Mouse (Mus musculus) liver, embryonic 12.5 days (tissue): Measurements from ENCODE around the gene Slc9a9. TPM values are rescaled to one million over a fixed set of nuclear protein-coding genes. Genes with fewer than 3 reads are reported as not detected.

ENCODE experiments used
- ATAC-seq: fragments of 200-750 bp; cut with Nextera tagmentation; 2 replicates; pipeline ENCODE4 v1.8.0; 2017; ENCODE audit warnings: moderate number of reproducible peaks, mild to moderate bottlenecking, moderate library complexity
- H3K27ac ChIP-seq: fragments of 300-500 bp; sonication (generic); 2 replicates; pipeline ENCODE4 v1.5.1; 2016; ENCODE audit warnings: mild to moderate bottlenecking
- H3K27me3 ChIP-seq: fragments of 300-500 bp; sonication (generic); replicated peaks from 2 replicates; pipeline ENCODE4 v1.6.1; 2016; ENCODE audit warnings: mild to moderate bottlenecking, moderate library complexity
- H3K36me3 ChIP-seq: fragments of 300-500 bp; sonication (generic); 2 replicates; pipeline ENCODE4 v1.6.1; 2016; ENCODE audit warnings: mild to moderate bottlenecking, moderate library complexity
- H3K4me1 ChIP-seq: fragments of 300-500 bp; sonication (generic); 2 replicates; pipeline ENCODE4 v1.6.1; 2016
- H3K4me2 ChIP-seq: fragments of 300-500 bp; sonication (generic); 2 replicates; pipeline ENCODE4 v1.6.1; 2016; ENCODE audit warnings: mild to moderate bottlenecking, moderate library complexity
- H3K4me3 ChIP-seq: fragments of 300-500 bp; sonication (generic); 2 replicates; pipeline ENCODE4 v1.5.1; 2016; ENCODE audit warnings: mild to moderate bottlenecking, moderate library complexity
- H3K9ac ChIP-seq: fragments of 300-500 bp; sonication (generic); 2 replicates; pipeline ENCODE4 v1.6.1; 2016; ENCODE audit warnings: mild to moderate bottlenecking, moderate library complexity
- H3K9me3 ChIP-seq: fragments of 300-500 bp; sonication (generic); replicated peaks from 2 replicates; pipeline ENCODE4 v1.6.1; 2016; ENCODE audit warnings: mild to moderate bottlenecking, moderate library complexity
- WGBS: fragments of 180-500 bp; shearing (Covaris S2); methylation state at CpG from one replicate; pipeline ENCODE4 v1.1.7; 2016; ENCODE audit not compliant: insufficient replicate concordance; 5-methylcytosine and 5-hydroxymethylcytosine counted together
- polyA plus RNA-seq: library from polyadenylated mRNA; unstranded; fragments of >200 nt; fragmentation: Nextera tagmentation; extraction: Ambion mirVana; gene quantifications from 2 replicates; pipeline ENCODE4 v1.2.1, GENCODE M21; 2016

Slc9a9 gene
- polyA plus RNA-seq, 1 experiment from 2014 or later: 1.6 TPM

GRCm38 (mm10) chr9:94927101-94927500 is 257.4 kb downstream of the Slc9a9 start:
- ATAC-seq: no peak
- H3K9me3 ChIP-seq: no peaks in the 10 kb centered on the region
- H3K4me3 ChIP-seq: no peak overlapping the region
- no peaks in the 10 kb centered on the region for H3K4me1 ChIP-seq
- no peaks in the 10 kb centered on the region for H3K27me3 ChIP-seq
- no peak overlapping the region for H3K4me2 ChIP-seq
- no peak overlapping the region for H3K27ac ChIP-seq
- no peaks in the 10 kb centered on the region for H3K36me3 ChIP-seq
- H3K9ac ChIP-seq: no peak overlapping the region

DNA sequence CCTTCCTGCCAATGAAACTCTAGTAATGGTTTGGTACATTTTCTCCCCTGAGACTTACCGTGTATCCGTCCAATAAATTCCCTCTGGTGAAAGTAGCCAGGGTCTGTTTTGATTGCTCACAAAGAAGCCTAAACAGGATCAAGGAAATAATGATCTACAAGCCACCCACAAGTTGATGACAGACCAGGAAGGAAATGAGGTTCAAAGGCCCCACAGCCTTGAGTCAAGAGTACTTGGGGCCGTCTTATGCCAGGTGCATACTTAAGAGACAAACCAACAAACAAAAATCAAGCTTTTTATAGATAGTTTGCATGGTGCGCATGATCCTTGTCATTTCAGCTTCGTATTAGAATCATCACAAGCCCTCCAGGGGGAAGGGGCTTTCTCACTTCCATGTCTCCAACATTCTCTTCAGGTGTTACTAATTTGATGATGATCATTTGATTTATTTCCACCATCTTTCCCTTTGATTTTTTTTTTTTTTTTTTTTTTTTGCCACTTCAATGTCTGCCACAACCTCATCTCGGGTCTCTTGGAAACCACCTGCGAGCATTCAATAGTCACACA is 275.9 kb downstream of the Slc9a9 start:
- Histone ChIP-seq H3K4me3 (no peak overlapping the region), H3K4me1 (no peaks in the 10 kb centered on the region), H3K27me3 (no peaks in the 10 kb centered on the region), H3K36me3 (no peaks in the 10 kb centered on the region), H3K9me3 (no peaks in the 10 kb centered on the region), H3K9ac (no peak overlapping the region), H3K4me2 (no peak overlapping the region), H3K27ac (no peak overlapping the region)
- no peak for ATAC-seq
- 69% methylated on average over 7 of the region's 7 CpGs for WGBS

GRCm38 (mm10) chr9:94947246-94947645 is 277.5 kb downstream of the Slc9a9 start:
- H3K27me3 ChIP-seq: no peaks in the 10 kb centered on the region
- H3K4me2 ChIP-seq: no peak overlapping the region
- no peaks in the 10 kb centered on the region for H3K9me3 ChIP-seq
- no peaks in the 10 kb centered on the region for H3K4me1 ChIP-seq
- H3K9ac ChIP-seq: no peak overlapping the region
- H3K27ac ChIP-seq: no peak overlapping the region
- H3K36me3 ChIP-seq: no peaks in the 10 kb centered on the region
- WGBS: 45% methylated on average over 7 of the region's 7 CpGs
- H3K4me3 ChIP-seq: no peak overlapping the region
- ATAC-seq: no peak

DNA sequence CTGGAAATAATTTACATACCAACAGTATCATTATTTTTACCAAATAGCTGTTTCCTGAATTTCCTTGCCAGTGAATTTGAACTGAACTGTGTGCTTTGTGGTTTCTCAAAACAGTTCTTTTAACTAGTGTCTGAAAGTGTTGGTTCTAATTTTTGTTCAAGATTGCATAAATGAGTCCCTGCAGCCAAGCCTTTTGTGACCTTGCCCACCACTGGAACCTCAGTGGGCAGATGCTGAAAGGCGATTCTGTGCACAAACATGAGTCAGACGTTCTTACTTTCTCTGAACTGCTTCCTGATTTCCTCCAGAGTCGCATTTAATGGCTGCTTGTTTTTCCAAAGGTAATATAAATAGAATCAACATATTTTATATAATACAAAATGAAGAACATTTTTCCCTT is 281.0 kb downstream of the Slc9a9 start:
- Histone ChIP-seq H3K27ac (no peak overlapping the region), H3K27me3 (no peaks in the 10 kb centered on the region), H3K9ac (no peak overlapping the region), H3K4me3 (no peak overlapping the region), H3K36me3 (no peaks in the 10 kb centered on the region), H3K4me1 (no peaks in the 10 kb centered on the region), H3K4me2 (no peak overlapping the region), H3K9me3 (no peaks in the 10 kb centered on the region)
- WGBS: 39% methylated on average over 3 of the region's 3 CpGs
- no peak for ATAC-seq

- H3K27me3 ChIP-seq: no peaks in the 10 kb centered on the region
- no peak overlapping the region for H3K27ac ChIP-seq
- H3K4me1 ChIP-seq: no peaks in the 10 kb centered on the region
- no peaks in the 10 kb centered on the region for H3K36me3 ChIP-seq
- WGBS: 26% methylated on average over 2 of the region's 2 CpGs
- H3K4me2 ChIP-seq: no peak overlapping the region
- no peak for ATAC-seq
- no peak overlapping the region for H3K9ac ChIP-seq
- no peak overlapping the region for H3K4me3 ChIP-seq
- no peaks in the 10 kb centered on the region for H3K9me3 ChIP-seq
These were observed 285.9 kb downstream of the Slc9a9 start for GRCm38 (mm10) chr9:94955645-94956044.

DNA sequence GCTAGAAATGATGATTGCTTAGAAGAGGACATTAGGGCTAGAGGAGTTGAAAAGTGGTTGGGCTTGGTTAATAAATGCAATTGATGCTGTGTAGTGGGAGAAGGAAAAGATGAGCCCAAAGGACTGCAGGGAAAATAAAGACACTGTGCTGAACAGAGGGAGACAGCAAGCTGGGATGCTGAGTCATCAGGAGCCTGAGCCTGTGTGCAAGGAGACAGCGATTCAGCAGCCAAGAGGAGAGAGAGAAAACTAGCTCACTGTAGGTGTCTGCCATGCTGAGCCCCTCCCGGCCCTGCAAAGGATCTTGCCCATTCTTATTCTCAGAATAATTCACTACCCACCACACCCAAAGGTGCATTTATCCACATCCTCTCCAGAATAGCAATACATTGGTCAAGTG is 288.7 kb downstream of the Slc9a9 start:
- H3K4me2 ChIP-seq: no peak overlapping the region

DNA sequence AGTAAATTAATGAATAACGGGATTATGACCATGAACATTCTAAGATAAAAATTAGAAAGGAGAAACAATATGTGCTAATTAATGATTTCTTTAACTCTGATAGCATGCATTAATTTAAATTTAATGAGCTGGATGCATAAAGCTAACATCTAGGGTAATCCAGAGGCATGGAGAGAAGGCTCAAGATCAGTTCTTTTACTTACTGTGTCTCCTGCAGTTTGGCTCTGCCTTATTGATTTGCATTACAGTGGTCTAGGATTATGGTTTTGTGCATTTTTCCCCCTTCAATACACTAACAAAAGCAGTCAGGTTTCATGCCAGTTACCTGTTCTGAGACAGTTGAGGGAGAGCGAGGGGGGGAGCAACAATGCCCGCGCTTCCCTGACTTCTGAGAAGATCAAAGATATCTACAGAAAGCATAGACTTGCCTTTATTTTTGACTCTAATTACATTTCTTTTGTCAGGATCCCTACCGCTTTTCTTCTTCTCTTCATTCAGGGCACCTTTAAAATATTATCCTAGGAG is 298.9 kb downstream of the Slc9a9 start:
- WGBS: 79% methylated on average over 5 of the region's 5 CpGs
- ATAC-seq: no peak
- H3K9me3 ChIP-seq: no peaks in the 10 kb centered on the region
- H3K27ac ChIP-seq: no peak overlapping the region
- no peak overlapping the region for H3K4me2 ChIP-seq
- no peaks in the 10 kb centered on the region for H3K36me3 ChIP-seq
- no peaks in the 10 kb centered on the region for H3K4me1 ChIP-seq
- H3K27me3 ChIP-seq: no peaks in the 10 kb centered on the region
- H3K9ac ChIP-seq: no peak overlapping the region
- no peak overlapping the region for H3K4me3 ChIP-seq

More for the DNA sequence above, 288.7 kb downstream of the Slc9a9 start:
- H3K4me3 ChIP-seq: no peak overlapping the region
- H3K4me1 ChIP-seq: no peaks in the 10 kb centered on the region
- H3K27ac ChIP-seq: no peak overlapping the region
- H3K9ac ChIP-seq: no peak overlapping the region
- no peaks in the 10 kb centered on the region for H3K36me3 ChIP-seq
- WGBS: 42% methylated on average over 2 of the region's 2 CpGs
- no peaks in the 10 kb centered on the region for H3K9me3 ChIP-seq
- no peak for ATAC-seq
- H3K27me3 ChIP-seq: no peaks in the 10 kb centered on the region

DNA sequence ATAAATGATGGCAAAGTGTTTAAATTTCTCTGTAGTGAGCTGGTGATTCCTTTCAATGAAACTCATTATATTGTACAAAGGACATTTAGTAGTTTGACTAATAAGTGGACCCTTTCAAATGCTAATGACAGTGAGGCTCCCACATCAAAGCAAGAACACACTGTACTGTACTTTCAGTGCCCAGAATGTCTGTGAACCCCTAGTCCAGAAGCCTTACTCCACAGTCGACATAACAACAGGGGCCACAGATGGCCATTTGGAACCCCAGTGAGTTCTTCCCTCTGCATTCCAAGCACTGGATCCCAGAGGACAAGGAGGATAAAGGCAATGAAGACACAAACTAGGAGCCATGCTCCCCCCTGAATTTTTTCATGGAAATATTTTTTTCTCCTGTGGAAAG is 299.4 kb downstream of the Slc9a9 start:
- Histone ChIP-seq H3K27me3 (no peaks in the 10 kb centered on the region), H3K9ac (no peak overlapping the region), H3K4me3 (no peak overlapping the region), H3K4me2 (no peak overlapping the region), H3K9me3 (no peaks in the 10 kb centered on the region), H3K4me1 (no peaks in the 10 kb centered on the region), H3K36me3 (no peaks in the 10 kb centered on the region), H3K27ac (no peak overlapping the region)
- no peak for ATAC-seq
- WGBS: 42% methylated on average over 1 of the region's 1 CpGs

- no peak overlapping the region for H3K9ac ChIP-seq
- ATAC-seq: no peak
- no peaks in the 10 kb centered on the region for H3K27me3 ChIP-seq
- no peaks in the 10 kb centered on the region for H3K4me1 ChIP-seq
- H3K4me3 ChIP-seq: no peak overlapping the region
- H3K27ac ChIP-seq: no peak overlapping the region
- no peaks in the 10 kb centered on the region for H3K9me3 ChIP-seq
- H3K4me2 ChIP-seq: no peak overlapping the region
- H3K36me3 ChIP-seq: no peaks in the 10 kb centered on the region
- WGBS: 52% methylated on average over 2 of the region's 2 CpGs
These were observed 302.3 kb downstream of the Slc9a9 start for GRCm38 (mm10) chr9:94972021-94972420.

GRCm38 (mm10) chr9:94972693-94973092 is 303.0 kb downstream of the Slc9a9 start:
- Histone ChIP-seq H3K9me3 (no peaks in the 10 kb centered on the region), H3K4me1 (no peaks in the 10 kb centered on the region), H3K27ac (no peak overlapping the region), H3K9ac (no peak overlapping the region), H3K4me3 (no peak overlapping the region), H3K36me3 (no peaks in the 10 kb centered on the region), H3K4me2 (no peak overlapping the region), H3K27me3 (no peaks in the 10 kb centered on the region)
- 67% methylated on average over 2 of the region's 2 CpGs for WGBS
- no peak for ATAC-seq

- no peaks in the 10 kb centered on the region for H3K36me3 ChIP-seq
- no peak overlapping the region for H3K4me2 ChIP-seq
- H3K4me3 ChIP-seq: no peak overlapping the region
- H3K9ac ChIP-seq: no peak overlapping the region
- no peaks in the 10 kb centered on the region for H3K9me3 ChIP-seq
- H3K27me3 ChIP-seq: no peaks in the 10 kb centered on the region
- 81% methylated on average over 1 of the region's 1 CpGs for WGBS
- no peak for ATAC-seq
- H3K4me1 ChIP-seq: no peaks in the 10 kb centered on the region
- no peak overlapping the region for H3K27ac ChIP-seq
These were observed 306.5 kb downstream of the Slc9a9 start for GRCm38 (mm10) chr9:94976191-94976590.

DNA sequence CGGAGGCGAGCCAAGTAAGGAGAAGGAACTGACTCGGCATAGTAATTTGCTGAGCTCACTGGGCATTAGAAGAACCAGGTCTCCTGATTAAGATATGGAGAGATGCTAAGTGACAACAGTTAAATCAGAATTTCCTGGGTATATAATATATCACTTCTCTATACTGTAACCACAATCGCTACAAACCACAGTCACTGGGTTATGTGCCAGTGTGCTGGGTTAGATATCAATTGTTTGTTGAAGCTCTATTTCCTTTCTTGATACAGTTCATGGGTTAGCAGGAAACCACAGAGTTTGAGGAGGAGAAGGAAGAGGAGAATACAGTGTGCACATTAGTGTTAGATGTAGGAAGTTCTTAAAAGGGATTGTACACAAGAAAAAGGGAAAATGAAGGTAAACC is 323.9 kb downstream of the Slc9a9 start:
- no peaks in the 10 kb centered on the region for H3K36me3 ChIP-seq
- H3K27ac ChIP-seq: no peak overlapping the region
- WGBS: 22% methylated on average over 4 of the region's 4 CpGs
- H3K9me3 ChIP-seq: no peaks in the 10 kb centered on the region
- no peaks in the 10 kb centered on the region for H3K27me3 ChIP-seq
- H3K4me2 ChIP-seq: no peak overlapping the region
- no peak overlapping the region for H3K9ac ChIP-seq
- no peaks in the 10 kb centered on the region for H3K4me1 ChIP-seq
- ATAC-seq: no peak
- no peak overlapping the region for H3K4me3 ChIP-seq

- 79% methylated on average over 12 of the region's 12 CpGs for WGBS
- ATAC-seq: no peak
- Histone ChIP-seq H3K27ac (no peak overlapping the region), H3K4me1 (no peaks in the 10 kb centered on the region), H3K4me3 (no peak overlapping the region), H3K27me3 (no peaks in the 10 kb centered on the region), H3K9ac (no peak overlapping the region), H3K9me3 (no peaks in the 10 kb centered on the region), H3K4me2 (no peak overlapping the region), H3K36me3 (no peaks in the 10 kb centered on the region)
These were observed 350.5 kb downstream of the Slc9a9 start for GRCm38 (mm10) chr9:95020136-95020706.
